Mouse (Mus musculus) stomach, postnatal 0 days (tissue): ENCODE data around the gene Fblim1.

Experiments
- CTCF ChIP-seq: IDR thresholded peaks from 2 replicates; pipeline ENCODE4 v1.5.1; 2016; ENCODE audit warnings: antibody characterized with exemption, low read depth, mild to moderate bottlenecking, moderate library complexity
- EP300 ChIP-seq: optimal IDR thresholded peaks from 2 replicates; pipeline ENCODE3; 2016; ENCODE audit warnings: antibody characterized with exemption

DNA sequence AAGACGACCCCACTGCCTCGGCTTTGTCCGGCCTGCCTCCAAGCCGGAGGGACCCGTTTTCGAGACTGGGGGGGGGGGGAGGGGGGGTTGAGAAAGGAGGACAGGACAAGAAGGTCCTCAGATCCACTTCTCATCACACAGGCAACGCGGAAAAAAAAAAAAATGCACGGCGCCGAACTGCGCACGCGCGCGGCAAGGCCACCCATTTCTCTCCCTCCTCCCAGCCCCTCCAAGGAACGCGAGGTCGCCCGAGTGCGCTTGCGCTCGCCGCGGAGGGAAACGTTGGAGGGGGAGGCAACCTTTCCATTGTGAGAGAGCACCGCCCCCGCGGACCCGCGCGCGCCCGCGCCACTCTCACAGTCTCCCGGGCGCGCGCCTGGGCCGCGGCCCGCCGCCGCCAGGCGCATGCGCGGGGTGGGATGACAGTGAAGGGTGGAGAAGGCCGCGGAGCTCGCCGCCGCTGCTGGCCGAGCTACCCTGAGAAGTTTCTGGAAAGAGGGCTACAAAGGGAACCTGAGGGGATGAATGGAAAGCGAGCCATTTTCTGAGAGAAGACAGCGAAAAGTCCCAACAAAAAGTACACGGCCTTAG is 60.1 kb downstream of the Fblim1 start:
- TF ChIP-seq EP300 (no peak), CTCF (no peak)
